Mouse (Mus musculus) stomach, embryonic 16.5 days (tissue): ENCODE results near the gene E4f1. TPM values are rescaled to one million over a fixed set of nuclear protein-coding genes. Genes with fewer than 3 reads are reported as not detected.
A peak's percentile ranks its signal among the peaks of the same experiment; 100 is the strongest.

Experiments
- ATAC-seq: fragments of 200-750 bp; cut with Nextera tagmentation; 2 replicates; pipeline ENCODE4 v1.8.0; 2017; ENCODE audit warnings: moderate number of reproducible peaks, moderate TSS enrichment; ENCODE audit not compliant: insufficient read depth, low FRiP score
- H3K27ac ChIP-seq: fragments of 300-500 bp; sonication (generic); 2 replicates; pipeline ENCODE4 v1.5.1; 2014; ENCODE audit warnings: low read length
- H3K27me3 ChIP-seq: fragments of 300-500 bp; sonication (generic); 2 replicates; pipeline ENCODE4 v1.6.1; 2014; ENCODE audit warnings: low read length, control low read depth, mixed read lengths; ENCODE audit not compliant: control insufficient read depth, insufficient read depth
- H3K36me3 ChIP-seq: fragments of 300-500 bp; sonication (generic); 2 replicates; pipeline ENCODE4 v1.6.1; 2014; ENCODE audit warnings: low read length; ENCODE audit not compliant: control insufficient read depth, insufficient read depth
- H3K4me1 ChIP-seq: fragments of 300-500 bp; sonication (generic); 2 replicates; pipeline ENCODE4 v1.6.1; 2014; ENCODE audit warnings: low read length, control low read depth, mixed read lengths; ENCODE audit not compliant: control insufficient read depth, insufficient read depth
- H3K4me2 ChIP-seq: fragments of 300-500 bp; sonication (generic); 2 replicates; pipeline ENCODE4 v1.6.1; 2014; ENCODE audit warnings: low read depth, low read length, mixed read lengths
- H3K4me3 ChIP-seq: fragments of 300-500 bp; sonication (generic); replicated peaks from 2 replicates; pipeline ENCODE4 v1.5.1; 2014; ENCODE audit warnings: mild to moderate bottlenecking, low read length
- H3K9ac ChIP-seq: fragments of 300-500 bp; sonication (generic); 2 replicates; pipeline ENCODE4 v1.6.1; 2014; ENCODE audit warnings: low read length
- H3K9me3 ChIP-seq: fragments of 300-500 bp; sonication (generic); replicated peaks from 2 replicates; pipeline ENCODE4 v1.6.1; 2016; ENCODE audit warnings: low read length, control low read depth; ENCODE audit not compliant: control insufficient read depth
- WGBS: fragments of 180-500 bp; shearing (Covaris S2); extraction: QIAGEN DNeasy Blood & Tissue Kit; methylation state at CpG from one replicate; pipeline ENCODE4 v1.1.7; 2014; 5-methylcytosine and 5-hydroxymethylcytosine counted together
- polyA plus RNA-seq: library from polyadenylated mRNA; unstranded; fragments of >200 nt; fragmentation: Nextera tagmentation; extraction: Ambion mirVana; gene quantifications from 2 replicates; pipeline ENCODE4 v1.2.1, GENCODE M21; 2015

E4f1 gene
- polyA plus RNA-seq, 1 experiment from 2014 or later: 29.4 TPM

- peaks cover 14% of the 10 kb centered on the region for H3K4me1 ChIP-seq
- no peak overlapping the region for H3K9ac ChIP-seq
- H3K4me3 ChIP-seq: no peak overlapping the region
- H3K27ac ChIP-seq: no peak overlapping the region
- WGBS: 45% methylated on average over 11 of the region's 11 CpGs
- no peaks in the 10 kb centered on the region for H3K36me3 ChIP-seq
- H3K9me3 ChIP-seq: no peaks in the 10 kb centered on the region
- peaks cover 17% of the 10 kb centered on the region for H3K27me3 ChIP-seq
- ATAC-seq: no peak
- no peak overlapping the region for H3K4me2 ChIP-seq
Observed at GRCm38 (mm10) chr17:24485090-24485860, 15.2 kb upstream of the E4f1 start.

GRCm38 (mm10) chr17:24483495-24483894, 13.4 kb upstream of the E4f1 start:
- peaks cover 6% of the 10 kb centered on the region; the same call in 1 of the 2 replicates for H3K4me1 ChIP-seq
- no peak for ATAC-seq
- 91% methylated on average over 3 of the region's 3 CpGs for WGBS
- H3K4me3 ChIP-seq: no peak overlapping the region
- no peak overlapping the region for H3K4me2 ChIP-seq
- H3K36me3 ChIP-seq: no peaks in the 10 kb centered on the region
- no peaks in the 10 kb centered on the region for H3K9me3 ChIP-seq
- H3K9ac ChIP-seq: no peak overlapping the region
- peaks cover 12% of the 10 kb centered on the region for H3K27me3 ChIP-seq
- H3K27ac ChIP-seq: no peak overlapping the region

GRCm38 (mm10) chr17:24481027-24481815, 11.1 kb upstream of the E4f1 start:
- ATAC-seq: no peak
- H3K4me1 ChIP-seq: peaks cover 10% of the 10 kb centered on the region
- 91% methylated on average over 20 of the region's 20 CpGs for WGBS
- no peak overlapping the region for H3K9ac ChIP-seq
- peaks cover under 1% of the 10 kb centered on the region; the same call in 1 of the 2 replicates for H3K36me3 ChIP-seq
- no peak overlapping the region for H3K4me3 ChIP-seq
- H3K9me3 ChIP-seq: no peaks in the 10 kb centered on the region
- H3K27ac ChIP-seq: no peak overlapping the region
- H3K4me2 ChIP-seq: no peak overlapping the region
- no peaks in the 10 kb centered on the region for H3K27me3 ChIP-seq

GRCm38 (mm10) chr17:24480201-24480826, 10.2 kb upstream of the E4f1 start:
- Histone ChIP-seq H3K4me2 (no peak overlapping the region), H3K36me3 (peaks cover 10% of the 10 kb centered on the region; the same call in 1 of the 2 replicates), H3K9me3 (no peaks in the 10 kb centered on the region), H3K9ac (peak overlapping the region; percentile 37; the same call in 1 of the 2 replicates), H3K27me3 (no peaks in the 10 kb centered on the region), H3K27ac (peak overlapping the region; percentile 68), H3K4me3 (no peak overlapping the region), H3K4me1 (peaks cover 10% of the 10 kb centered on the region)
- 45% methylated on average over 3 of the region's 3 CpGs for WGBS
- no peak for ATAC-seq

GRCm38 (mm10) chr17:24479431-24479830, 9.3 kb upstream of the E4f1 start:
- Histone ChIP-seq H3K4me2 (peak overlapping the region; percentile 47), H3K27ac (no peak overlapping the region), H3K27me3 (no peaks in the 10 kb centered on the region), H3K36me3 (peaks cover 15% of the 10 kb centered on the region; the same call in 1 of the 2 replicates), H3K4me1 (peaks cover 10% of the 10 kb centered on the region), H3K4me3 (peak overlapping the region; percentile 86), H3K9me3 (no peaks in the 10 kb centered on the region), H3K9ac (no peak overlapping the region)
- no peak for ATAC-seq
- WGBS: 15% methylated on average over 1 of the region's 1 CpGs

- Histone ChIP-seq H3K4me2 (peak within 1 kb of the TSS; percentile 58), H3K27me3 (no peaks in the 10 kb centered on the region), H3K9ac (peak within 1 kb of the TSS; percentile 95), H3K9me3 (no peaks in the 10 kb centered on the region), H3K36me3 (peaks cover 15% of the 10 kb centered on the region; the same call in 1 of the 2 replicates), H3K4me1 (peaks cover 13% of the 10 kb centered on the region), H3K27ac (peak within 1 kb of the TSS; percentile 96), H3K4me3 (peak within 1 kb of the TSS; percentile 86)
- WGBS: under 1% methylated on average over 48 of the region's 48 CpGs
- ATAC-seq: peak; percentile 93
Observed at GRCm38 (mm10) chr17:24478663-24479380, 8.7 kb upstream of the E4f1 start, which contains the start of gene Mlst8. Gene Mlst8 (minus strand): TSS chr17:24479078.

- H3K4me2 ChIP-seq: peak overlapping the region; percentile 58
- H3K9me3 ChIP-seq: no peaks in the 10 kb centered on the region
- H3K27me3 ChIP-seq: no peaks in the 10 kb centered on the region
- peak overlapping the region; percentile 96; the same call in 1 of the 2 replicates for H3K27ac ChIP-seq
- peaks cover 16% of the 10 kb centered on the region for H3K4me1 ChIP-seq
- ATAC-seq: no peak
- peak overlapping the region; percentile 86 for H3K4me3 ChIP-seq
- peaks cover 15% of the 10 kb centered on the region; the same call in 1 of the 2 replicates for H3K36me3 ChIP-seq
- 38% methylated on average over 11 of the region's 11 CpGs for WGBS
- peak overlapping the region; percentile 95 for H3K9ac ChIP-seq
Observed at GRCm38 (mm10) chr17:24477985-24478600, 8.0 kb upstream of the E4f1 start.
